Mouse (Mus musculus) urinary bladder, postnatal 36 days (tissue): ENCODE results near the gene Zfp11.
A peak's percentile ranks its signal among the peaks of the same experiment; 100 is the strongest.

ENCODE experiments used
- DNase-seq, 2 experiments: peaks; one replicate each; pipeline ENCODE4 v3.0.0; 2022; ENCODE audit warnings: low spot score in 2 of 2, mixed read lengths in 1 of 2

The Zfp11 gene

GRCm38 (mm10) chr5:129611060-129611459, 58.8 kb downstream of the Zfp11 start:
- peak; percentile 50 to 64 for DNase-seq

GRCm38 (mm10) chr5:129607476-129607875, 62.4 kb downstream of the Zfp11 start:
- no peak for DNase-seq
